Mouse (Mus musculus) C3H10T1/2 (cell line): ENCODE data around the gene Stx8. TPM values are rescaled to one million over a fixed set of nuclear protein-coding genes. Genes with fewer than 3 reads are reported as not detected.

Experiments used
- polyA plus RNA-seq, 2 experiments: library from polyadenylated mRNA; unstranded; fragments of >200 nt; fragmentation: generic; extraction: Trizol; gene quantifications; one replicate each; pipeline ENCODE4 v1.2.1; 2012; ENCODE audit warnings: missing spikeins in 2 of 2

The Stx8 gene
- polyA plus RNA-seq, result 10 to 100 TPM; 16.3 to 31.3 TPM

DNA sequence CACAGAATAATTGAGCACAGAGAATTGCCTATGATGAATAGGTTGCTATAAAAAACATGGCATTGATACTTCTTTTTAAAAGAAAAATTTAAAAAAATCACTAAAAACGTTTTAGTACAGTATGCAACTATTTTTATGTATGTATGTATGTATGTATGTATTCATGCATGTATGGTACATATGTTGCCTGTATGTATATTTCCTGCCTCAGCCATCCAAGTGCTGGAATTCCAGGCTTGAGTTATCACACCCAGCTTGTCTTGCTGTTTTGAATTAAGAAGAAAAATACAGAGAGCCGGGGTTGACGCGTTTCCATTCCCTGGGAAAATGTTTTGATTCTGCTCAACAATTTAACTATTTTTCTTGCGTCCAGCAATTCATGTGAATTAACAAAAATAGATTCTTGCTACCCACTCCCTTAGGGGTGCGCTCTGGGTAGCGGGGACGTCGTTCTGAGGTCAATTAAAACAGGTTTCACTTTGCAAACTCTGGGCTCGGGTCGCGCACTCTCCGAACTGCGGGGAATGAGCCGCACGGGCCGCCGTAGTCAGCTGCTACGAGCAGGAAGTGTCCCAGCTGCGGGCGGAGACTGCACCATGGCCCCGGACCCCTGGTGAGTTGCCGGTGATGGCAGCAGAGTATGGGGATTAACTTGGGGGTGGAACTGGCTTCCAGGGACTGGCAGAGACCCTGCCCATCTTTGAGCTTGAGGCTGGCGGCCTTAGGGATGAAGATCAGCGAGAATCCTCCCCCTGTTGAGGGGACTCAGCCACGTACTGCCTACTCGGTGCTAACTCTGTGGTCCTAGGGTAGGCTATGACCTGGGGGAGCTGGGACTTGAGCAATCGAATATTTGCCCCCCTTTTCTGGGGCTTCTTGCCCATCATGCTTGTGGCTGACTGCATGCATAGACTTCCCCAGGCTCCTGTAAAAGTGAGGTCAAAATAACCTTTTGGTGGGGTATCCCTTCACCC is at the start of gene Stx8:
Gene Stx8 (plus strand): TSS at position 289 of the 974 bp plus-strand sequence.

DNA sequence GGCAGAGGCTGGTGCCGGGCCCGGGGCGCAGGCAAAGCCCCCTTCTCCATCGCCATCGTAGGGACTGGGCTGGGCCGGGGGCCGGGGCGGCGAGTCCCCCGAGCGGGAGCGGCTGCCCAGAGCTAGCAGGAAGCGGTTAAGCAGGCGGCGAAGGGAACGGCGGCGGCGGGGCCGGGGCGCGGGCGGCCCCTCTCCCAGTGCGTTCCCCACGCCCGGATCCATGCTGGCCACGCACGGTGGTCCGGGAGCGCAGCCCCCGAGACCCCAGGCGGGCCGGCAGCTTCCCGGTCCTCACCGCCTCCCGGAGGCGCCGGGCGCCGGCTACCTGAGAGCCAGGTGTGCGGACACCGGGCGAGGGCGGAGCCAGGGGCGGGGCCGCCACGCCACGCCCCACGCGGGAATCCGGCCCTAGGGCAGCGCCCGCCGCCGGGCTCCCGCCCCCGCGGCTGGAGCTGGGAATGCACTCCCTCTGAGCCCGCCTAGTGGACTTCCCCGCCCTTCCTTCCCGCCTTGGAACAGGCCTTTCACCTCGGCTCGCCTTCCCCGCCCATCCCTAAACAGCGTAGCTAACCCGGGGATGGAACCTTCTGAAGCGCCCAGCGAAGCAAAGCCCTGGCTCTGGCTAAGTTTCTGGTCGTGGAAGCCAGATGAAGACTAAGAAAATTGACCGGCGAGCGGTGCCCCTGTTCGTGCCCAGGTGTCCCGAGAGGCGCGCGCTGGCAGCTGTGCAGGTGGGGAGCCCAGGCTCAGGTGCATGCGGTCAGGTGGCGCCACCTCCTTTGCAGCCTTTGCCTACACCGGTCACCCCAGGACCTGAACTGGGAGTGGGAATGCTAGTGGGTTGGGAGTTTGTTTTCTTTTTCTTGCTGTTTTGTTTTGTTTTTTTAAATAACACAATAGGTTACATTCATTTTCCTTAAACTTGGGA is 43.9 kb upstream of the Stx8 start, which contains the start of gene Usp43:
Gene Usp43 (minus strand): TSS at position 327 of the 928 bp plus-strand sequence.

DNA sequence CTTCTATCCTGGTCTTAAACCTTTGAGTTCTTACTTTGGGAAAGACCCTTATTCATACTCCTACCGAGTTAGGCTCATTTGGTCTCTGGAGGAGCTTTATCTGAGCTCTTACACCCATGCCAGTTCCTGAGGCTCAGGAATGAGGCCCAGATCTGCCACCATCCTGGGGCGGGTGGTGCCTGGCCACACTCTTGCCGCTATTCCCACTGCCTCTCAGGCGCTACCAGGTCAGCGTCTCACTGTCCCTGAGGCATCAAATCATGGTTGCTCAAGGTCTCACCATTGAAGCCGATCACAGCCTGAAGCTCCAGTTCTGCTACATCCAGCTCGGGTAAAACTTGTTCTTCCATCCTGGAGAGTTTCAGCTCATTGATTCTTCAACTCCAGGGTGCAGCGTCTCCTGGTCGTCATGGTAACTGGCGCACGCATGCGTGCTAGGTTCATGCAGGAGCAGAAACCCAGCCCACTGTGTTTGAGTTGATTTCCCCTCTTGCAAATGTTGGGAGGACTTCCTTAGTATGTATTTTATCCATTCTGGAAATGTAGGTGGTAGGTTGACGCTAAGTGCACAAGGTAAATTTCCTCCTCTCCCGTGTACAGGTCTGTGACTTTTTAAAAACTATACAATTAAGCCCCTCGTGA is 630 bp upstream of the Stx8 start, which contains the start of gene Cfap52:
Gene Cfap52 (minus strand): TSS at position 410 of the 642 bp plus-strand sequence.

Other genes with a start within 250 kb of the Stx8 start
- gene Glp2r, start 195.0 kb upstream of the Stx8 start, polyA plus RNA-seq, result under 1 TPM in 1 of 2 experiments, not detected in 1; 0.05 TPM
- gene Gsg1l2, start 191.6 kb upstream of the Stx8 start, polyA plus RNA-seq, result not detected
- gene Dhrs7c, start 168.0 kb upstream of the Stx8 start, polyA plus RNA-seq, result not detected
- not detected for gene Usp43, start 44.0 kb upstream of the Stx8 start, polyA plus RNA-seq
- under 1 TPM in 1 of 2 experiments, not detected in 1; 0.08 TPM for gene Cfap52, start 542 bp upstream of the Stx8 start, polyA plus RNA-seq